Mouse (Mus musculus): ENCODE data around the gene Edc4.

Gene Edc4

GRCm38 (mm10) chr8:105889756-105890465 is 9.2 kb downstream of the Edc4 start:
- no peak for DNase-seq

- no peak for DNase-seq
Observed at GRCm38 (mm10) chr8:105890870-105891269, 10.2 kb downstream of the Edc4 start.

DNA sequence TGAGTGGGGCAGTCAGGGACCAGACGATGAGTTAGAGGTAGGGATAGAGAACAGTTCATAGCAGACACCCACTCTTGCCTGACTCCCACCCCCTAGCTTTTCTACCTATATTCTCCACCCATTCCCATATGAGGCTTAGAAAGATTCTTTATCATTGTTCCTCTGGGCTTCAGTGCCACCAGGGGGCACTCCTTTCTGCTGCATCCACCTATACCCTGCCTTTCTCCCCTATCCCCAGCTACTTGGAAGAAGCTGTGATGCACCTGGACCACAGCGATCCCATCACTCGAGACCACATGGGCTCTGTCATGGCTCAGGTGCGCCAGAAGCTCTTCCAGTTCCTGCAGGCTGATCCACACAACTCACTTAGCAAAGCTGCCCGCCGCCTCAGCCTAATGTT is 11.8 kb downstream of the Edc4 start:
- DNase-seq: peak; percentile 22 to 39

GRCm38 (mm10) chr8:105893339-105893738 is 12.7 kb downstream of the Edc4 start, which contains the start of gene Nrn1l:
Gene Nrn1l, plus strand, starts transcription at chr8:105893567.
- DNase-seq: peak in 1 of 2 experiments; percentile 41

GRCm38 (mm10) chr8:105897801-105898480 is 17.3 kb downstream of the Edc4 start:
- no peak for DNase-seq

DNA sequence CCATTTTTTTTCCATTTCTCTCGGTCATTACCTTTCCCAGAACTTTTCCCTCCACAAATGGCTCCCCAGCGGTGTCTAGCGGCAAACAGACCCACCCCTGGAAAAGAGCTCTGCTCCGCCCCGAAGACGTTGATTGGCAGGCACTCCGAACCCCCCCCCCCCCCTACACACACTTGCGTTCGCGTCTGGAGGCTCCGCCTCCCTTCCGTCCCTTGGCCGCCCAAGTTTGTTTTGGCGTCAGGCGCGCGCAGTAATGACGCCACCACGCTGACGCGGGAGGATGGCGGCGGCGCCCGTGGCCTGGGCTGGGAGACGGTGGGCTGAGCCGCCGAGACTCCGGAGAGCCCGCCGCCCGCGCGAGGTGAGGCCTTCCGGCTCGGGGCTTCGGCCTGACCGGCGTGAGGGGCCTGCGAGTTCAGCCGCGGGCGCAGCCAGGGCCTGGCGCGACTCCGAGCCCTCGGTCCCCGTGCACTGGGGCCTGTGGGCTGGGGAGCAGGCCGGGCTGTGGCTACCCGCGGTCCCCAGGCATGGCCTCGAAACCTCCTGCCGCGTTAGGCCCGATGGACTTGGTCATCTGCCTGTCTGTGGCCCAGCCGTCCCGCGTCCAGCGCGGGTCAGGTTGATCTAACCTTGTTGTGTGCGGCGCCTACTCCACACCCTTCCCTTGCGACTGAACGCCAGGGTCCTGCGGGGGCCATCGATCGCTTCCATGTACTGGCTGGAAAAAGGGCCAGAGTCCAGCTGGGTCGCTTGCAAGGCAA is 19.7 kb downstream of the Edc4 start, which contains the start of gene Pskh1:
Gene Pskh1, plus strand, starts transcription at position 262 of the 761 bp plus-strand sequence.
- DNase-seq: peak; percentile 90 to 93

- no peak for DNase-seq
Observed at GRCm38 (mm10) chr8:105900941-105901616, 20.4 kb downstream of the Edc4 start.

DNA sequence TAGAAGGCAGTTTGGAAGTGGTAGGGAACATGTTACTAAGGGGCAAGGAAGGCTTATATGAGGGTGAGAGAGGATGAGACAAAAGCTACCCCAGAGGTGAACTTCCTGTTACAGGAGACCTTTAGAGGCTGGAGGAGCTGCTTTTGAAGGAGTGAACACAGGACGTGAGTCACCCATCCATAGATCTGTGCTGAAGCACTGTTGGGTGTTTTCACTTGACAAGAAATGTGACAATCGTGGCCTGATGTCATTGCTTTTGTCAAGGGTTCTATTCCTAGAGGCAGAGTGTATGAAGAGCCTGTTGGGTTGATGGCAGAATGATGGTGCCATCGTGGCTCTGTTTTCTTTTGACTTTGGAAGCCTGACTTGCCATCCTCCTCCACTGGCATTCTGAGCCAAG is 38.7 kb downstream of the Edc4 start:
- DNase-seq: no peak

GRCm38 (mm10) chr8:105925123-105925522 is 44.4 kb downstream of the Edc4 start:
- DNase-seq: no peak

- DNase-seq: peak; percentile 84 to 90
Observed at GRCm38 (mm10) chr8:105930602-105931001, 49.9 kb downstream of the Edc4 start.

- DNase-seq: no peak
Observed at GRCm38 (mm10) chr8:105931271-105931670, 50.6 kb downstream of the Edc4 start.

DNA sequence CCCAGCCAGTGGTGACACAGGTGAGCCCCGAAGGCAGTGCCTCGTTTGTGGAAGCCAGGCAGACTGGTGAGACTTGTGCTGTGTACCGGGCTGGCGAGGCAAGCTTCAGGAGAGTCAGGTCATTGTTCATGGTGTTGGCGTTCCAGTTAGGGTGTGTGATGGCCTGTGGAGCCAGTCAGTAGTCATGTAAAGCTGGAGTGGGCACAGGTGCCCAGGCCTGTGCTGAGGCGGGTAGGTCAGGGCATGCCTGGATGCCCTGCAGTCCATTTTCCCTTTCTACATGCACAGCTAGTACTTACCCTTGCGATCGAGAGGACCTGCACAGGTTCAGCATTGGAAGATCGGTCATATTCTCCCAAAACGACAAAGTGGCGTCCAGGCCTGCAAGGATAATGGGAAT is 51.8 kb downstream of the Edc4 start:
- DNase-seq: no peak

- DNase-seq: no peak
Observed at GRCm38 (mm10) chr8:105933762-105934161, 53.1 kb downstream of the Edc4 start, which contains the start of gene Ctrl. Gene Ctrl, minus strand, starts transcription at chr8:105933862.

- DNase-seq: no peak
Observed at GRCm38 (mm10) chr8:105935105-105935504, 54.4 kb downstream of the Edc4 start.

DNA sequence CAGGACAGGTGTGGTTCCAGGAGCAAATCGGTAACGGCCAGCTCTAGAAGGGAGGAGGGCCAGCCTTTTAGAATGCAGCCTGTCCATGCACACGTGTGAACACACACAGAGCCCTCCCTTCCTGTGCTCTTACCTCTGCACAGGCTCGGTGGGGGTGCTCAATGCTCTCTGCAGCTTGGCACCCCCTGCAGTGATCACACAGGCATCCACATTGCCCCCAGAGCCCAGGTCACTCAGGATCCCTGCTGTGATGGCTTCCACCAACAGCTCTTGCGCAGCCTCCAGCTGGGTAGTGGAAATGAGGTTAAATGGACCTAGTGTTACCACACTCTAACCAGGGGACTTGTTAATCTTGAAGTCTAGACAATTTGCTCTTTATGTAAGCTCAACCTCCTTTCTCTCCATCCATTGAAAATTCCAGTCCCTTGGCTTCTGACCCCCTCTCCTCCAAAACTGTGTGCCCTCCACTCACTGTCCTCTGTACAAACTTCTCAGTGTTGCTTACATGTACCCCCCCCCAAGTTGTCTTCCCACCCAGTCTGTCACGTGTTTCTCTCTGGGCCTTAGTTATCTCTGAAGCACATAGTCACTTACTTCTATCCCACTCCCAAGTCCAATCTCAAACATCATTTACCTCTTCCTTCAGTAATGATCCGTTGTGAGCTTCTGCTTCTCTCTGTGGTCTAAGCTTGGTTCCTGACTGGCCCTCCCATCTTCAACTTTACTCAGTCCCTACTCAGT is 55.4 kb downstream of the Edc4 start:
- no peak for DNase-seq

- peak; percentile 70 to 78 for DNase-seq
Observed at GRCm38 (mm10) chr8:105936866-105937475, 56.3 kb downstream of the Edc4 start.

- DNase-seq: peak; percentile 58 to 59
Observed at GRCm38 (mm10) chr8:105937496-105938305, 57.0 kb downstream of the Edc4 start.

DNA sequence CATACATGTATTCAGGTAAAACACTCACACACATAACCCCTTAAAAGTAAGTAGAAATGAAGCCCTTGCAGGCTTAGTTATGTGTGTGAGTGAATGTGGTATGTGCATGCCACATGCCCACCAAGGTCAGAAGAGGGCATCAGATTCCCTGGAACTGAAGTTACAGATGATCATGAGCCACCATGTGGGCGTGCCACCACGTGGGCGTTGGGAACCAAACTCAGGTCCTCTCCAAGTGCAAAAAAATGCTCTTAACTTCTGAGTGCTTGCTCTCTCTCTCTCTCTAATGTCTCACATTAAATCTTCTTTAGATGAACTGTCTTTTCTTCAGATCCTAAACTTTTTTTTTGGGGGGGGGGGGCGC is 57.6 kb downstream of the Edc4 start, which contains the start of gene Psmb10:
Gene Psmb10, minus strand, starts transcription at position 139 of the 364 bp plus-strand sequence.
- peak in 1 of 2 experiments; percentile 49 for DNase-seq

GRCm38 (mm10) chr8:105942026-105942425 is 61.3 kb downstream of the Edc4 start:
- DNase-seq: no peak

GRCm38 (mm10) chr8:105942542-105942941 is 61.9 kb downstream of the Edc4 start:
- DNase-seq: no peak

GRCm38 (mm10) chr8:105943321-105943739 is 62.6 kb downstream of the Edc4 start, which contains the start of gene Lcat:
Gene Lcat, minus strand, starts transcription at chr8:105943382.
- no peak for DNase-seq
